Mouse (Mus musculus) mouse embryonic stem cell (cell line): ENCODE data around the gene Gys1.
"Not testable (repeated sequence)": the region's sequence is repeated elsewhere in the genome, so short reads cannot be mapped to it uniquely, and the experiment has no call there.

Experiments
- in situ Hi-C, 2 experiments: fragments of 300-500 bp; cut with MboI; formaldehyde crosslinking; loops; 1 replicate in 1 of 2; 3 replicates in 1 of 2; pipeline ENCODE4 v1.14.3; 2019 to 2020; ENCODE audit warnings: low sequenced_read_pairs in 2 of 2, low pct_unique_long_range_greater_than_20kb in 1 of 2, mixed read lengths in 1 of 2; ENCODE audit not compliant: unreplicated experiment in 1 of 2

Gene Gys1

GRCm38 (mm10) chr7:45449974-45450373 is 15.3 kb downstream of the Gys1 start:
- in situ Hi-C loops = no loop called here

GRCm38 (mm10) chr7:45451344-45451982 is 16.8 kb downstream of the Gys1 start:
- in situ Hi-C loops = no loop called here

- in situ Hi-C loops = no loop called here
These were observed 20.3 kb downstream of the Gys1 start for GRCm38 (mm10) chr7:45454971-45455370.

DNA sequence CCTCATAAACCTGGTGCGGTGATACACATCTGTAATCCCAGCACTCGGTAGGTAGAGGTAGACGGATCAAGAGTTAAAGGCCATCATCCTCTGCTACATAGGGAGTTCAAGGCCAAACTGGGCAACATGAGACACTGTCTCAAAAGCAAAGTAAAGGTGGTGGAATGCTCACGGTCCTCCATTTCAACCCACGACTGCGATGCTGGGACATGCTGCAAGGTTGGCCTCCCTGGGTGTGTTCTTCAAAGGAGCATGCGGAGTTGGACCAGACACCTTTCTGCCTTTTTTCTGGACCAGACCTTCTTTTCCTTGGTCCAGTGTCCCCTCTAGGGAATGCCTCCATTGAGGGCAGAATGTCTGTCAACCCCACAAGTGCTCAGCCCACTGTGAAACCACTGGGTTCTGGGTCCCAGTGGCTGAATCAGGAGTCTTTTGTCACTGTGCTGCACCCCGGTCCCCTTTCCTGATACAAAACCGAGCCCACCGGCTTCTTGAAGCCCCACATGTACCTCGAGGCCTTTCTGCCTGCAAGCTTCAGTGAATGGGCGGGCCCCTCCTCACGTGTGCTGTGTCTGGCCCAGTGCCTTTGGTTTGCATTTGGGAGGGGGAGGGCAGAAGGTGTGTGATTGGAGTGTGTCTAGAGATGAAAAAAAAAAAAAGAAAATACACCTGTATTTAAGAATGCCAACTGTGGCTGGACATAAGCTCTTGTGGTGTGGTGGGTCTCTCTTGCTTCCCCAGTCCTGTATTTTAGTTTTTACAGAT is 21.5 kb downstream of the Gys1 start:
- in situ Hi-C loops = no loop called here

DNA sequence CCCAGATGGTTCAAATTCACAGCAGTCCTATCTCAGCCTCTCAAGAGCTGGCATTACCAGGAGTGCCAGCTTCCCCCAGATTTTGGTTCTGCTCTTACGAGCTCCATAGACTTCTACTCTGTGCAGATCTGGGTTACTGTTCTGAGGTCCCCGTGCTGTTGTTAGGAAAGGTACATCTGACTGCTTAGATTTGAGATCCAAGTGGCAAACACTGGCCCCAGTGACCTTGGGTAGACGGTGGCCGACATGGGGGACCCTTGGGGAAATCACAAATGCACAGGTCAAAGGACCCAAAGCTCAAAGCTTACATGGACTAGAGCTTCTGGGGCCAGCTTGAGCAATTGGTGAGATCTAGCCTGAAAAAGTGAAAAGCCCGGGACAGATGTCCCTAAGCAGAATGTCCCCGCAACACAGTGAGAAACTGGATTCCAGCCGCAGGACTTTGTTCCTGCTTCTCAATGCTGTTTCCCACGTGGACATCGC is 22.1 kb downstream of the Gys1 start:
- in situ Hi-C loops = no loop called here

DNA sequence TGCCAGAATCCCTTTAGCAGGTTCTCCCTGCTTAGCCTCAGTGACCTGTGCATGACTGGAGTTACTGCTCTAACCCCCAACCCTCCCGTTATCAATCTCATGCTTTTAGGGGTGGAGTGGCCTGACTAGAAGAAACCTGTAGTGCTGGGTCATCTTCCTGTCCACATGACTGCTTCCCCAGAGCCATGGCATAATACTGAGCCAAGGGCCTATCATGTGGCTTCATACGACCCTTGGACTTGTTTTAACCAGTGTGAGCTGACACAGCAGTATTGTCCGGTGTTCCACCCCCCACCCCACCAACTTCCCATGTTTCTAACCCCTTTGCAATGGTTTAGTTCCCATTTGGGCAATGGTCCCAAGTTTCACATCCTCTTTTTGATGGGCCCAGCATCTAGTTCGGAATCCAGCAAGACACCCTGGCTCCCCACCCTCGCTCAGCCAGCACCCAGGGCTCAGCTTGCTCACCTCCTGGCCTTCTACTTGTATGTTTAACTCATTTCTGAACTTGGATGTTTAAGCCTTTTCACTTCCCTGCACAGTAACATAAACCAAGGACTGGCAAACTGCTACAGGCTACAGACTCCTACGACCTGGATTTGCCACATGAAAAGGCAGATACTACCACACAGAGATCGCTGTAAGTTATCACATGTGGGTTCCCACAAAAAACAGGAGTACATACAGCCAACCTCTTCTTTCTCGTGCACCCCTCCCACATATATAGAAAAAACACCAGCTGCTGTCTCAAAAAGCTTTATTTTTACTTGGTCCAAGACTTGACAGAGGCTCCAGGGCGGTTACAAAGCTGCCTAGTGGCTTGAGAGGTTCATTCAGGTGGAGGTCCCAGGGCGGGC is 22.8 kb downstream of the Gys1 start:
- in situ Hi-C loops = no loop called here

- in situ Hi-C loops = no loop called here
These were observed 24.3 kb downstream of the Gys1 start for GRCm38 (mm10) chr7:45458748-45459563.

- in situ Hi-C loops = not testable (repeated sequence)
These were observed 25.0 kb downstream of the Gys1 start, which contains the start of gene Ftl1 for GRCm38 (mm10) chr7:45459564-45460140. Gene Ftl1 (minus strand): TSS chr7:45459884.

GRCm38 (mm10) chr7:45460377-45460776 is 25.7 kb downstream of the Gys1 start:
- in situ Hi-C loops = no loop called here

- in situ Hi-C loops = no loop called here
These were observed 26.2 kb downstream of the Gys1 start for GRCm38 (mm10) chr7:45460860-45461314.

DNA sequence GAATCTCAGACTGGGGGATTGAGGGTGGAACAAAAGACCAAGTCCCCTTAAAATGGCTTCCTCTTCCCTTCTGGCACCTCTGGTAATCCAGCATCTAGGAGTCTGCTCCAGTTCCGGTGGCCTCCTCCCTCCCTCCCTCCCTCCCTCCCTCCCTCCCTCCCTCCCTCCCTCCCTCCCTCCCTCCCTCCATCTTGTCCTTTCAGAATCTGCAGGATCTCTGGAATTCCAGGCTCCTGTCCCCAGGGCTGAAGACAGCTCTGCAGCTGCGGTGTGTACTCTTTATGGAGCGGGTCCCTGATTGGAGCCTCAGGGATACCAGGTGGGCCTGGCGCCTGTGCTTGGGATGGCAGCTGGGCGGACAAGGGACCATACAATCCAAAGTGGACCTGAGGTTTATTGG is 26.7 kb downstream of the Gys1 start:
- in situ Hi-C loops = no loop called here

GRCm38 (mm10) chr7:45461781-45462180 is 27.1 kb downstream of the Gys1 start:
- in situ Hi-C loops = no loop called here

- in situ Hi-C loops = no loop called here
These were observed 27.7 kb downstream of the Gys1 start for GRCm38 (mm10) chr7:45462325-45462724.

- in situ Hi-C loops = not testable (repeated sequence)
These were observed 28.2 kb downstream of the Gys1 start for GRCm38 (mm10) chr7:45462868-45463267.

DNA sequence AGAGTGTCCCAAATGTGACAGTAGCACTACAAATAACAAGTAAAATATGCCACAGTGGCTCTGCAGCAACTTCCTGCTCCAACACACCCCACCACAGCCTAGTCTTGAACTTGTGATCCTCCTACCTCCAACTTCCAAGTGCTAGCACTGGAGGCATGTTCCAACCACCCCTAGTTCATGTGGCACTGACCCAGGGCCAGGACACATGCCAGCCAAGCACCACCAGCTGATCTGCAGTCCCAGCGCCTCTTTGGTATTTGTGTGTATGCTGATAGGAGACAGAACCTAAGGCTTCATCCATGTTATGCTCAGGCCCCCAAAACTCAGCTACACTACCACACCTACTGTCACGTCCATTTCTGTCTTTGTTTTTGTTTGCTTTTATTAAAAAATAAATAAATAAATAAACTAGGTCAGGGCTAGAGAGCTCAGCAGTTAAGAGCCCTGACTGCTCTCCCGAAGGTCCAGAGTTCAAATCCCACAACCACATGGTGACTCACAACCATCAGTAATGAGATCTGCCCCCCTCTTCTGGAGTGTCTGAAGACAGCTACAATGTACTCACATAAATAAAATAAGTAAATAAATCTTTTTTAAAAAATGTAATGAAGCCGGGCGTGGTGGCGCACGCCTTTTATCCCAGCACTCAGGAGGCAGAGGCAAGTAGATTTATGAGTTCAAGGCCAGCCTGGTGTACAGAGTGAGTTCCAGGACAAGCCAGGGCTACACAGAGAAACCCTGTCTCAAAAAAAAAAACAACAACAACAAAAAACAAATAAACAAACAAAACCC is 29.5 kb downstream of the Gys1 start:
- in situ Hi-C loops = no loop called here

DNA sequence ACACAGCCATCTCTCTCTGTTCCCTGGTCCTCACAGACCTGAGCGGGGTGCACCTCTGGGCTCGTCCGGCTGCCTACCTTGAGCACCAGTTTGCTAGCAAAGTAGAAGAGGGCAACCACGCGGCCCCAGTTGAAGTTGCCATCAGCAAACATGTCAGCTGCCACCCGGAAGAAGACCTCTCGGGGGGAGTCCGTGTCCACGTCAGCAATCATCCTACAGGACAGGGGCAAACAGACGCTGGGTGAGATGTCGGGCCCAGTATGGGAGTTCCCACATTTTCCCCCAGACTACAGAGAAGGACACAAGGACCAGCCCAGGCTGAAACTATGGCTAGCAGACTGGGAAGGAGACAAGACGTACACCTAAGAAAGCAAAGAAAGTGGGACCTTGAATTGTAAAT is 30.5 kb downstream of the Gys1 start:
- in situ Hi-C loops = loop anchor here in 1 of 2 experiments (5.0 kb wide), 1 partner anchor 127 kb away; no protein-coding TSS in a partner anchor

DNA sequence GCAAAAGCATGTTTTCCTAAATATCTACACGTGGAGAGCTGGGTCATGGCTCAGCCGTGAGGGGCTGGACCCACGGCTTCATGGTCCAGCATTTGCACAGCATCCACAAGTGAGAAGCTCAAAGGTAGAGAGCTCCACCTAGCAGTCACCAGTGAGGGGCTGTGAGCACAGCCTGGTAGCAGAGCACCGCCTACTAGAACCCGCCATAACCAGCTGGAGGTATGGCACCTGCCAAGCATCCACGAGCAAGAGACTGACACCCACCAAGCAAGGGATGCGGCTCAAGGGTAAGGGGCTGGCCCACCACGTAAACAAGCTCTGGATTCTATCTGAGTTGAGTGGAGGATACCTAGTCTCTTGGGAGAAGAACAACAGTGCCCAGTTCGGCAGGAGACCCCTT is 30.9 kb downstream of the Gys1 start:
- in situ Hi-C loops = loop anchor here in 1 of 2 experiments (5.0 kb wide), 1 partner anchor 127 kb away; no protein-coding TSS in a partner anchor
